Comparison of ENCODE assay signal across 10 mouse cellular contexts in the genomic region with DNA sequence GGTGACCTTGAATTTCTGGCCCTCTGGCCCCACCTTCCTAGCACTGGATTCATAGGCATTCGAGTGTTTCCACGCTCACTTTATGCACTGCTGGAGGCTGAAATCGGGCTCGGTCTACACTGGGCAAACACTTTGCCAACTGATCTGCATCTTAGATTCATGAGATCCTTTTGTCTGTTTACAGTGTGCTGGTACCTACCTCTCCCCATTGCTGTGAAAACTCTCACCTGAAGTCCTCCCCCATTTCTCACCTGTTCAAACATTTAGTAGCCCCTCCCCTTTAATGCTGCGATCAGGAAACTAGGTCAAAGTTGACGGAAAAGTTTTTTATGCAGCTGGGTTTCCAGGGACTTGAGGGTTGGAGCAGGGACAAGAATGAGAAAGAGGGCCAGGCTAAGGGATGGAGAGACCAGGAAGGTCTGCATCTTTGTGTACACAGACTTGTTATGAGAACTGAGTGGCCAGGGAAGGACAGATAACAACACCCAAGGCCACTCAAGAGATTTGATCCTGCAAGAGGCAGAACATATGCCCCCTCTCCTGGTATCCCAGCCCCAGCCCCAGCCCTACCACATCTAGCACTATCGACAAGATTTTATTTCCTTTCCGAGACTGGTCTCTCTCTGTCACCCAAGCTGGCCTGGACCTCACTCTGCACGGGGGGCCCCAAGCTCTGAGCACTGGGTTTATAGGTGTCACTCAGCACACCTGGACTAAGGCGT. TPM values are rescaled to one million over a fixed set of nuclear protein-coding genes. Genes with fewer than 3 reads are reported as not detected.
DNase-seq lines count a peak whose midpoint lies in the region; ATAC-seq lines count a peak whose summit lies in the region.
"Had no signal": no experiment of that assay in that cellular context is flagged by ENCODE, and none has a peak within 500 bp of the region (broad histone marks: within the 10 kb centered on the region; RNA-seq: fewer than 3 reads in every experiment).

No protein-coding gene starts in this region.

- intact Hi-C loops in heart, postnatal 10 days (cut with DNase I), result no loop called here

- no peak overlapping the region for H3K9ac ChIP-seq in neural tube, embryonic 13.5 days
- 0 out of 2 replicates have a peak overlapping the region, but pooled peaks have one; percentile 40 for H3K9ac ChIP-seq in liver, embryonic 13.5 days
- H3K9ac ChIP-seq in stomach, embryonic 16.5 days (ENCODE audit: low read length), result peak overlapping the region; percentile 51

- H3K36me3 ChIP-seq in neural tube, embryonic 13.5 days, result peaks cover 21% of the 10 kb centered on the region
- peaks cover 24% of the 10 kb centered on the region for H3K36me3 ChIP-seq in liver, embryonic 13.5 days
- peaks cover 21% of the 10 kb centered on the region; the same call in 1 of the 2 replicates for H3K36me3 ChIP-seq in stomach, embryonic 16.5 days (ENCODE audit: control insufficient read depth, insufficient read depth, low read length)

- no peaks in the 10 kb centered on the region for H3K9me3 ChIP-seq in neural tube, embryonic 13.5 days
- no peaks in the 10 kb centered on the region for H3K9me3 ChIP-seq in liver, embryonic 13.5 days (replicated peaks)
- no peaks in the 10 kb centered on the region for H3K9me3 ChIP-seq in stomach, embryonic 16.5 days (replicated peaks; ENCODE audit: control insufficient read depth, low read length)

- H3K4me3 ChIP-seq in neural tube, embryonic 13.5 days, result no peak overlapping the region
- no peak overlapping the region for H3K4me3 ChIP-seq in liver, embryonic 13.5 days (replicated peaks)
- no peak overlapping the region for H3K4me3 ChIP-seq in stomach, embryonic 16.5 days (replicated peaks; ENCODE audit: low read length)

- H3K4me1 ChIP-seq in neural tube, embryonic 13.5 days (replicated peaks), result peaks cover 41% of the 10 kb centered on the region
- peaks cover 75% of the 10 kb centered on the region for H3K4me1 ChIP-seq in liver, embryonic 13.5 days (replicated peaks)
- H3K4me1 ChIP-seq in stomach, embryonic 16.5 days (ENCODE audit: control insufficient read depth, insufficient read depth, low read length), result peaks cover 54% of the 10 kb centered on the region

- WGBS in neural tube, embryonic 13.5 days, result 73% methylated on average over 10 of the region's 10 CpGs
- 36% methylated on average over 10 of the region's 10 CpGs for WGBS in liver, embryonic 13.5 days (ENCODE audit: insufficient replicate concordance)
- 36% methylated on average over 10 of the region's 10 CpGs for WGBS in stomach, embryonic 16.5 days

- DNase-seq in neural tube, embryonic 10.5 days (ENCODE audit: extremely low spot score, low spot score), result no peak
- peak; percentile 70 to 79 for DNase-seq in heart, postnatal 10 days
- no peak for DNase-seq in liver, embryonic 13.5 days
- DNase-seq in MN1 (ENCODE audit: low spot score), result no peak
- no peak for DNase-seq in cerebellum, adult 9-11 months
- DNase-seq in left cerebral cortex, adult 9 months (ENCODE audit: low spot score in 2 of 2), result no peak

- no peak overlapping the region for H3K4me2 ChIP-seq in neural tube, embryonic 13.5 days
- H3K4me2 ChIP-seq in liver, embryonic 13.5 days, result peak overlapping the region; percentile 40
- H3K4me2 ChIP-seq in stomach, embryonic 16.5 days (ENCODE audit: low read depth, low read length), result 0 out of 2 replicates have a peak overlapping the region, but pooled peaks have one; percentile 7

- H3K27ac ChIP-seq in neural tube, embryonic 13.5 days (replicated peaks), result peak overlapping the region; percentile 52; the same call in 1 of the 2 replicates
- peak overlapping the region; percentile 66 for H3K27ac ChIP-seq in liver, embryonic 13.5 days
- peak overlapping the region; percentile 88 for H3K27ac ChIP-seq in stomach, embryonic 16.5 days (ENCODE audit: low read length)

- no peak for ATAC-seq in neural tube, embryonic 13.5 days (ENCODE audit: low read depth)
- ATAC-seq in liver, embryonic 13.5 days (ENCODE audit: low read depth), result peak; percentile 7; the same call in 1 of the 2 replicates
- peak; percentile 68 for ATAC-seq in stomach, embryonic 16.5 days (ENCODE audit: insufficient read depth, low FRiP score)

- H3K27me3 ChIP-seq in neural tube, embryonic 13.5 days, result no peaks in the 10 kb centered on the region
- no peaks in the 10 kb centered on the region for H3K27me3 ChIP-seq in liver, embryonic 13.5 days
- no peaks in the 10 kb centered on the region for H3K27me3 ChIP-seq in stomach, embryonic 16.5 days (ENCODE audit: control insufficient read depth, insufficient read depth, low read length)

RNA-seq across cellular contexts. Expression of a gene that starts 6.3 kb away (rescaled TPM):
- polyA plus RNA-seq in neural tube, embryonic 13.5 days (2015; fragmentation: Nextera tagmentation; extraction: Ambion mirVana), result 74.7 and 78.0 TPM in 2 replicates
- 1,000 to 10,000 TPM in 1 of 2 experiments, 100 to 1,000 TPM in 1; 618 to 1,152 TPM for total RNA-seq in heart, postnatal 10 days (2021)
- polyA plus RNA-seq in liver, embryonic 13.5 days (2015; fragmentation: Nextera tagmentation; extraction: Ambion mirVana), result 29.7 and 29.9 TPM in 2 replicates
- 164 and 179 TPM in 2 replicates for polyA plus RNA-seq in stomach, embryonic 16.5 days (2015; fragmentation: Nextera tagmentation; extraction: Ambion mirVana)

RNA-seq across cellular contexts. Expression of a gene that starts 12.7 kb away (rescaled TPM):
- 1.2 and 1.8 TPM in 2 replicates for polyA plus RNA-seq in neural tube, embryonic 13.5 days (2015; fragmentation: Nextera tagmentation; extraction: Ambion mirVana)
- total RNA-seq in heart, postnatal 10 days (2021), result 1 to 10 TPM; 4.9 to 5.3 TPM
- 0.29 TPM in 1 of 2 replicates, not detected in the other for polyA plus RNA-seq in liver, embryonic 13.5 days (2015; fragmentation: Nextera tagmentation; extraction: Ambion mirVana)
- polyA plus RNA-seq in stomach, embryonic 16.5 days (2015; fragmentation: Nextera tagmentation; extraction: Ambion mirVana), result 0.89 and 1.1 TPM in 2 replicates
- total RNA-seq: adrenal gland, adult 18-20 months; left cerebral cortex, postnatal 36 days had no signal

RNA-seq across cellular contexts. Expression of a gene that starts 29.9 kb away (rescaled TPM):
- 41.0 and 42.8 TPM in 2 replicates for polyA plus RNA-seq in neural tube, embryonic 13.5 days (2015; fragmentation: Nextera tagmentation; extraction: Ambion mirVana)
- 10 to 100 TPM; 24.3 to 30.9 TPM for total RNA-seq in heart, postnatal 10 days (2021)
- polyA plus RNA-seq in liver, embryonic 13.5 days (2015; fragmentation: Nextera tagmentation; extraction: Ambion mirVana), result 13.0 and 13.5 TPM in 2 replicates
- 26.4 and 29.8 TPM in 2 replicates for polyA plus RNA-seq in stomach, embryonic 16.5 days (2015; fragmentation: Nextera tagmentation; extraction: Ambion mirVana)

RNA-seq across cellular contexts. Expression of a gene that starts 32.4 kb away (rescaled TPM):
- polyA plus RNA-seq in neural tube, embryonic 13.5 days (2015; fragmentation: Nextera tagmentation; extraction: Ambion mirVana), result 11.0 and 12.6 TPM in 2 replicates
- total RNA-seq in heart, postnatal 10 days (2021), result 1 to 10 TPM; 2.0 to 5.5 TPM
- 0.12 and 0.14 TPM in 2 replicates for polyA plus RNA-seq in liver, embryonic 13.5 days (2015; fragmentation: Nextera tagmentation; extraction: Ambion mirVana)
- 2.2 and 2.7 TPM in 2 replicates for polyA plus RNA-seq in stomach, embryonic 16.5 days (2015; fragmentation: Nextera tagmentation; extraction: Ambion mirVana)

RNA-seq across cellular contexts. Expression of a gene that starts 36.9 kb away (rescaled TPM):
- polyA plus RNA-seq in neural tube, embryonic 13.5 days (2015; fragmentation: Nextera tagmentation; extraction: Ambion mirVana), result 6.0 and 7.6 TPM in 2 replicates
- 10 to 100 TPM; 40.1 to 54.6 TPM for total RNA-seq in heart, postnatal 10 days (2021)
- polyA plus RNA-seq in liver, embryonic 13.5 days (2015; fragmentation: Nextera tagmentation; extraction: Ambion mirVana), result 0.73 and 0.87 TPM in 2 replicates
- polyA plus RNA-seq in stomach, embryonic 16.5 days (2015; fragmentation: Nextera tagmentation; extraction: Ambion mirVana), result 7.2 and 7.5 TPM in 2 replicates

Comparison
In these comparisons a context has a peak if more than half of its experiments do, and no peak if none do; other contexts are left out.
1. DNase-seq: peak in heart, postnatal 10 days (2 of 2); none in neural tube, embryonic 10.5 days (single experiment), liver, embryonic 13.5 days (single experiment), MN1 (single experiment), cerebellum, adult 9-11 months (single experiment) and left cerebral cortex, adult 9 months (0 of 2).
2. Peak in every context shown above with its lines, with median percentiles within 50 percentile points of each other: H3K27ac ChIP-seq.